Mouse (Mus musculus) heart, adult 2 months (tissue): ENCODE results near the gene Sugt1.

Source experiments
- CTCF ChIP-seq: fragments of 200-600 bp; IDR thresholded peaks from 2 replicates; pipeline ENCODE4 v1.8.1; 2022; ENCODE audit warnings: antibody characterized with exemption, mild to moderate bottlenecking, moderate library complexity
- POLR2A ChIP-seq: fragments of 200-500 bp; IDR thresholded peaks from 2 replicates; pipeline ENCODE4 v1.6.1; 2011; ENCODE audit warnings: mild to moderate bottlenecking, low read depth, low read length, control low read depth; ENCODE audit not compliant: insufficient read depth

- TF ChIP-seq CTCF: no peak
- no peak for TF ChIP-seq POLR2A
Measured at GRCm38 (mm10) chr14:79606392-79606791, 18.9 kb downstream of the Sugt1 start.
